Mouse (Mus musculus) heart, embryonic 11.5 days (tissue): Measurements from ENCODE around the gene Dpp8. TPM values are rescaled to one million over a fixed set of nuclear protein-coding genes. Genes with fewer than 3 reads are reported as not detected.
"Not testable (repeated sequence)": the region's sequence is repeated elsewhere in the genome, so short reads cannot be mapped to it uniquely, and the experiment has no call there.

Experiments used
- ATAC-seq: fragments of 200-750 bp; cut with Nextera tagmentation; replicated peaks from 2 replicates; pipeline ENCODE4 v1.8.0; 2017; ENCODE audit warnings: moderate library complexity; ENCODE audit not compliant: insufficient number of reproducible peaks, low FRiP score, low TSS enrichment
- H3K27ac ChIP-seq: fragments of 300-500 bp; sonication (generic); 2 replicates; pipeline ENCODE4 v1.5.1; 2014; ENCODE audit warnings: mild to moderate bottlenecking, low read depth, low read length
- H3K27me3 ChIP-seq: fragments of 300-500 bp; sonication (generic); 2 replicates; pipeline ENCODE4 v1.6.1; 2014; ENCODE audit warnings: mild to moderate bottlenecking, low read length, mixed read lengths; ENCODE audit not compliant: control insufficient read depth, insufficient read depth
- H3K36me3 ChIP-seq: fragments of 300-500 bp; sonication (generic); 2 replicates; pipeline ENCODE4 v1.6.1; 2014; ENCODE audit warnings: mild to moderate bottlenecking, low read length, moderate library complexity, mixed read lengths; ENCODE audit not compliant: control insufficient read depth, insufficient read depth
- H3K4me1 ChIP-seq: fragments of 300-500 bp; sonication (generic); 2 replicates; pipeline ENCODE4 v1.6.1; 2014; ENCODE audit warnings: low read length; ENCODE audit not compliant: control insufficient read depth, insufficient read depth
- H3K4me2 ChIP-seq: fragments of 300-500 bp; sonication (generic); 2 replicates; pipeline ENCODE4 v1.6.1; 2014; ENCODE audit warnings: mild to moderate bottlenecking, moderate library complexity
- H3K4me3 ChIP-seq: fragments of 300-500 bp; sonication (generic); 2 replicates; pipeline ENCODE4 v1.5.1; 2014; ENCODE audit warnings: low read depth, low read length
- H3K9ac ChIP-seq: fragments of 300-500 bp; sonication (generic); 2 replicates; pipeline ENCODE4 v1.6.1; 2014; ENCODE audit warnings: mild to moderate bottlenecking, low read depth, low read length, moderate library complexity
- H3K9me3 ChIP-seq: fragments of 300-500 bp; sonication (generic); replicated peaks from 2 replicates; pipeline ENCODE4 v1.6.1; 2016; ENCODE audit warnings: low read length; ENCODE audit not compliant: control insufficient read depth
- WGBS: fragments of 180-500 bp; shearing (Covaris S2); extraction: QIAGEN DNeasy Blood & Tissue Kit; methylation state at CpG from one replicate; pipeline ENCODE4 v1.1.7; 2014; ENCODE audit not compliant: insufficient replicate concordance; 5-methylcytosine and 5-hydroxymethylcytosine counted together
- polyA plus RNA-seq: library from polyadenylated mRNA; unstranded; fragments of >200 nt; fragmentation: Nextera tagmentation; extraction: Ambion mirVana; gene quantifications from 2 replicates; pipeline ENCODE4 v1.2.1, GENCODE M21; 2014

The Dpp8 gene
- polyA plus RNA-seq, 1 experiment from 2014 or later: 23.7 TPM

DNA sequence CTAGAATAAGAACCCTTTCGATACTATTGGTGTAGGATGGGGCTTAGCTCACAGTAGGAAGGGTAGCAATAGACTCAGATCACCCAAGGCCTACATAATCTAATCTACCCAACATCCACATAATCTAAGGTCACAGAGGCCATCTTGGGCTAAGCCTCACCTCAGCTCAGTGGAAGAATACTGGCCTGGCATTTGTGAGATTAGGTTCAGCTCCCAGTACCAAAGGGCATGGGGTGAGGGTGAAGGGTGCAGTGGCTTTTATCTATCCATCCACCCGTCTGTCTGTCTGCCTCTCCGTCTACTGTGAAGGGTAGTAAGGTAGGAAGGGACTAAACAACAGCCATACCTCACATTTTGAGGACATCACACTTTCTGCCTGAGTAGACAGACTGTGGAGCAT, 38.4 kb downstream of the Dpp8 start:
- Histone ChIP-seq H3K4me2 (no peak overlapping the region), H3K36me3 (peaks cover 16% of the 10 kb centered on the region), H3K4me1 (no peaks in the 10 kb centered on the region), H3K4me3 (no peak overlapping the region), H3K27ac (no peak overlapping the region), H3K9ac (no peak overlapping the region), H3K9me3 (no peaks in the 10 kb centered on the region), H3K27me3 (no peaks in the 10 kb centered on the region)
- WGBS: 80% methylated on average over 3 of the region's 3 CpGs
- no peak for ATAC-seq

DNA sequence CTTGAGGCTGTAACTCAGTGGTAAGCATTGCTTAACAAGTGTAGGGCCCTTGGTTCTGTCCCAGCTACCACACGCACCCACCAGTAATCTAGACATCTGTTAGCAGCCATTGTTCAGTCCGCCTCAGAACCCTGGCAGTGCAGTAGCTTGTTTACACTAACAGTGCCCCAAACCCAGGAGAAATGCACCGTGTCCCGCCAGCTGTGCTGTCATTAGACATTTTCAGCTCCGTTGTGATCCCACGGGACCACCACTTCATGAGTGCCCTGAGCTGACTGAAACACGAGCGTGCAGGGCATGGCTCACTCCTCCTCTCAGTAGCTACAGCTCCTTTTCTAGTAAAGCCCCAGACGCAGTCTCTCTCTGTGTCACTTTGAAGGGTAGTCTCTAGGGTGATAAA, 41.3 kb downstream of the Dpp8 start:
- H3K4me2 ChIP-seq: no peak overlapping the region
- peaks cover 17% of the 10 kb centered on the region for H3K36me3 ChIP-seq
- no peaks in the 10 kb centered on the region for H3K27me3 ChIP-seq
- H3K4me3 ChIP-seq: no peak overlapping the region
- H3K9ac ChIP-seq: no peak overlapping the region
- no peak overlapping the region for H3K27ac ChIP-seq
- no peak for ATAC-seq
- no peaks in the 10 kb centered on the region for H3K4me1 ChIP-seq
- WGBS: 69% methylated on average over 9 of the region's 9 CpGs
- no peaks in the 10 kb centered on the region for H3K9me3 ChIP-seq

DNA sequence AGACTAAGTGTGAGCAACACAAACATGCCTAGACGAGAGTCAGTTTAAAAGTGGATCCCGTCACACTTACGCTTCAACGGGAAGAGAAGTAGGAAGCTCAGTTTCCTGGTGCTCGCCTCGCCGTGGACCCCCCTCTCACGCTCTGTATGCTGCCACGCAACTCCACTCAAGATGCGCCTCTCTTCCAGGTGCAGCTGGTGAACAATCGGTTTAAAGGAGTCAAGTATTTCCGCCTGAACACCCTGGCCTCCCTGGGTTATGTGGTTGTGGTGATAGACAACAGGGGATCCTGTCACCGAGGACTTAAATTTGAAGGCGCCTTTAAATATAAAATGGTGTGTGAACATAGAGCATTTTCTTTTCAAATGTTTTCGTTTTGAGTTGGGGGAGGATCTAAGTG, 42.0 kb downstream of the Dpp8 start:
- no peak overlapping the region for H3K27ac ChIP-seq

DNA sequence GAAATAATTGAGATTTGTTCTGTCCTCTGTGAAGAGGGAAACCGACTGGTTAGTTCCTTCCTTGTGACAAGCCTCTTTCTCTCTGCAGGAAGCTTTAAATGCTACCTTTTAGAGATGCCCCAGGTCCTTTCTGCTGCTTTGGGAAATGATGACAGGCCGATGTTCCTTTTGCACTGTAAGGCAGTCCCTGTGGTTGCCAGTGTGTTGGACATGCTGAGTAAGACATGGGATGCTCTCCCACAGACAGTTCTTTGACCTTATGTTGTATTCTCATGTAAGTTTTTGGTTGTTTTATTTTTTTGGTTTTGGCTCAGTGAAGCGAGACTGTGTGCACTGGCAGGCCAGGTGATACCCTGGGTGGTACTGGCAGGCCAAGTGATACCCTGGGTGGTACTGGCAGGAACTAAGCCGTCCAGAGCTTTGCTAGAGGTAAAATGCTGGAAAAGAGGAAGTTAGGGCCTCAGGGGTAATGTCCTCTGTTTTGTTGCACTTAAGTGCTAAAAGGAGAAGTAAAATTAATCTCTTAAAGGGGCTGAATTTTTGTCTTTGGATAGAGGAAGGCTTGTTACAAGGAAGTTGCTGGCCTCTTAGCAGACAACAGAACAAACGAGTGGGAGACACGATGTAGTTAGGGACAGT, 42.8 kb downstream of the Dpp8 start:
- Histone ChIP-seq H3K4me1 (no peaks in the 10 kb centered on the region), H3K27me3 (no peaks in the 10 kb centered on the region), H3K4me3 (no peak overlapping the region), H3K9ac (no peak overlapping the region), H3K36me3 (peaks cover 14% of the 10 kb centered on the region), H3K27ac (no peak overlapping the region), H3K4me2 (no peak overlapping the region), H3K9me3 (no peaks in the 10 kb centered on the region)
- no peak for ATAC-seq
- 82% methylated on average over 6 of the region's 6 CpGs for WGBS

More for the DNA sequence above, 42.0 kb downstream of the Dpp8 start:
- H3K4me1 ChIP-seq: no peaks in the 10 kb centered on the region
- H3K9me3 ChIP-seq: no peaks in the 10 kb centered on the region
- no peak overlapping the region for H3K4me3 ChIP-seq
- no peak overlapping the region for H3K4me2 ChIP-seq
- 87% methylated on average over 15 of the region's 15 CpGs for WGBS
- no peak for ATAC-seq
- peaks cover 17% of the 10 kb centered on the region for H3K36me3 ChIP-seq
- no peak overlapping the region for H3K9ac ChIP-seq
- no peaks in the 10 kb centered on the region for H3K27me3 ChIP-seq

DNA sequence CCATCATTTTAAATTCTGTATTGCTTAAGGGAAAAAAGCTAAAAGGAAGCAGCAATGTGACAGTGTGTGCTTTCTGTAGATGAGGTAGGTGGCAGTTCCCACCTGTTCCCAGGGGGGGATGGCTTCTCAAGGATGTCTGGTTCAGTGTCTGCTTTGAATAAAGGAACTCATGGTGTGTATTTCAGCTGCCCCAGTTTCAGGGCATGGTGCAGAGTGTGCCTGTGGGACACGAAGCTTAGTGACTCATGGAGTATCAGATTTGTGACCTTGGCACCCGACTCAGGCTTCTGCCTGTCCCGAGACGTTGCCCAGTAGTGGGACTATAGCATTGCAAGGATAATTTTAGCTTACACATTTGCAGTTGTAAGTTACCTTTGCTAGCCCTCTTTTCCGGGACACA, 45.3 kb downstream of the Dpp8 start:
- H3K4me3 ChIP-seq: no peak overlapping the region
- H3K9me3 ChIP-seq: no peaks in the 10 kb centered on the region
- H3K36me3 ChIP-seq: peaks cover 10% of the 10 kb centered on the region
- no peak overlapping the region for H3K27ac ChIP-seq
- no peak overlapping the region for H3K4me2 ChIP-seq
- WGBS: 78% methylated on average over 5 of the region's 5 CpGs
- H3K27me3 ChIP-seq: no peaks in the 10 kb centered on the region
- no peaks in the 10 kb centered on the region for H3K4me1 ChIP-seq
- no peak for ATAC-seq
- H3K9ac ChIP-seq: no peak overlapping the region

DNA sequence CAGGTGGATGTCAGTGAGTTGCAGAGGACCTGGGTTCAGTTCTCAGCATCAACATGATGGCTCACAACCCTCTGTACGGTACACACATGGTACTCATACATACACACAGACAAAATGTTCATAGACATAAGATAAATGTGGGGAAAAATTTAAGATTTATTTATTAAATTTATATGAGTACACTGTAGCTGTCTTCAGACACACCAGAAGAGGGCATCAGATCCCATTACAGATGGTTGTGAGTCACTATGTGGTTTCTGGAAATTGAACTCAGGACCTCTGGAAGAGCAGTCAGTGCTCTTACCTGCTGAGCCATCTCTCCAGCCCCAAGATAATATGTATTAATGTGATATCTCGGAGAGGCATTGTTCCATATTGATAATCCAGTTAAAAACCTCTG, 47.9 kb downstream of the Dpp8 start:
- H3K4me1 ChIP-seq, H3K4me2 ChIP-seq, H3K9me3 ChIP-seq, H3K9ac ChIP-seq, H3K27me3 ChIP-seq, H3K4me3 ChIP-seq, H3K27ac ChIP-seq, ATAC-seq: not testable (repeated sequence)
- peaks cover 13% of the 10 kb centered on the region for H3K36me3 ChIP-seq
- WGBS: 92% methylated on average over 2 of the region's 2 CpGs

DNA sequence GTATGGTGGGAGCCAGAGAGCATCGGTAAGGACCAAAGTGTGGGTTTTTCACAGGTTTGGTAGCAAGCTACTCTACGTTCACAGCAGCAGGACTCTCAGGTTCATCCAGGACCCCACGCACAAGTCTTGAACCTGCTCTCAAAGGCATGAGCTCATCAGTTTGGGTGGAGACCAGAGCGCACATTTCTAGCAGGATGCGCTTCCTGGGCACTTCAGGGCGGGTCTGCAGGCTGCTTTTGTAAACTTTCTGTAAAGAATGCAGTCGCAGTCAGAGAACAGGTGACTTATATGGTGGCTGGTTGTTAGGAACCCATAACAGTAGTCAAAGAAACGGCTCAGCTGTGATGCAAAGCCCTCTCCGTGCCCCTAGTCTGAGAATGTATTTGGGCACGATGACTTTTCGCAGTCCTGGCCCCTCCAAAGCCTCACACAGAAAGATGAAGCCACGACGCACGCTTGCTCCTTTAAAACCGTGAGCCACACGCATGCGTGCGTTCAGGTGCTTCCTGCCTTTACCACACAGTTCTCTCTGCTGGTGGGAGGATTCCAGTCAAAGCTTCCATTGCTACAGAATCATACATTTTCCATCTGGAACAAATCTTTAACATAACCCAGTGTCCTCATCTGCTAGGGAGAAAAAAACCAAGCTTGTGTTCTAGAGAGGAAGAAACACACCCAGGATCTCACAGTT, 51.0 kb downstream of the Dpp8 start:
- H3K4me3 ChIP-seq: no peak overlapping the region
- ATAC-seq: no peak
- peaks cover 9% of the 10 kb centered on the region for H3K36me3 ChIP-seq
- 92% methylated on average over 18 of the region's 18 CpGs for WGBS
- H3K4me1 ChIP-seq: peaks cover 5% of the 10 kb centered on the region; the same call in 1 of the 2 replicates
- no peaks in the 10 kb centered on the region for H3K9me3 ChIP-seq
- no peaks in the 10 kb centered on the region for H3K27me3 ChIP-seq
- H3K27ac ChIP-seq: no peak overlapping the region
- H3K4me2 ChIP-seq: no peak overlapping the region
- H3K9ac ChIP-seq: no peak overlapping the region

DNA sequence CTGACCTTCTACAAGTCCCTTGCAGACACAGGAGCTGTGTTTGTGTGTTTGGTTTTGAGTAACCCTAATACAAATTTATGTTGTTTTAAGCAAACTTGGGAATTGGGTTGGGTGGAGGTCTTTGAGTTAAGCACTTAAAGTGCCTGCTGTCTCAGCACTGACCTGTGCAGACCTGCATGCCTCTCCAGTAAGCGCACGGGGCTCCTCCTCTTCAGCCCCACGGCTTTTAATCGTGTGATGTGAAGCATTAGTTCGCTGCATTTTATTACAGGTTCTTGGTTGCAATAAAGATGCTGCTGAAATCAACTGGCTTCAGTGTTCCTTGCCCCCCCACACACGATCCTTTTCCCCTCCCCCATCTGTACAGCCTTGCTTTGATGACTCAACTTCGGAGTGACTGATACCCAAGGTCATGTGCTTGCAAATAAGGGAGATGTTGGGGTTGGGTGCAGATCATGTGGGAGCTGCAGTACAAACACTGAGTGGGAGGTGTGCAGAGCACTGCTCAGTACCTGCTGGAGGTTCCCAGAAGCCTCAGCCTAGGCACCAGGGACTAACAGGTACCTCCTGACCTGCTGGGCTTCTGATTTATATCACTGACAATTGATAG, 52.1 kb downstream of the Dpp8 start:
- Histone ChIP-seq H3K27ac (no peak overlapping the region), H3K27me3 (no peaks in the 10 kb centered on the region), H3K9me3 (no peaks in the 10 kb centered on the region), H3K36me3 (peaks cover 7% of the 10 kb centered on the region; the same call in 1 of the 2 replicates), H3K4me3 (no peak overlapping the region), H3K4me2 (no peak overlapping the region), H3K9ac (no peak overlapping the region), H3K4me1 (peaks cover 5% of the 10 kb centered on the region; the same call in 1 of the 2 replicates)
- 72% methylated on average over 7 of the region's 7 CpGs for WGBS
- no peak for ATAC-seq
